Mouse (Mus musculus) 3T3-L1 (cell line): ENCODE measurements at regions not wholly inside any gene's neighbourhood (a gene's known extent, or its start where the extent isn't known, plus 50 kb on each side); places are given as distances from the start of the nearest gene placed in this dataset.
A peak's percentile ranks its signal among the peaks of the same experiment; 100 is the strongest.
"Not testable (repeated sequence)": the region's sequence is repeated elsewhere in the genome, so short reads cannot be mapped to it uniquely, and the experiment has no call there.

ENCODE experiments used
- DNase-seq: peaks from one replicate; pipeline ENCODE4 v3.0.0-alpha.2; 2015; ENCODE audit warnings: low read depth, low spot score

DNA sequence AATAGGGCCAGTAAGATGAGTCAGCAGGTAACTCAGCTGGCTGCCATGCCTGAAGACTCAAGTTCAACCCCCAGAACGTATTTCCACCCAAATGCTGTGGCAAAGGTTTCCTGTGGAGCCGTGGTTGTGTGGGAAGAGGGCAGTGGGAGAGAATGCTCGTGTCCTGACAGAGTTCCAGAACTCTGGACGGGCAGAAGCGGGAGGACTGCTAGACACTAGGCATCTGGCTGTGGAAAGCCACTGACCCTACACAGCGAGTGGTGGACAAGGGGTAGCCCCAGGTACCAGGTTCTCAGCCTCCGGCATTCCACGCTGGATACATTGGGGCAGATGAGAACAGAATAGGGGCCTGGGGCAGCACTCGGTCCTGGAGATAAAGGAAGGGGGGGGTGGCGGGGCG lies 69.6 kb upstream of the Acsl3 start:
- DNase-seq = peak; percentile 11

DNA sequence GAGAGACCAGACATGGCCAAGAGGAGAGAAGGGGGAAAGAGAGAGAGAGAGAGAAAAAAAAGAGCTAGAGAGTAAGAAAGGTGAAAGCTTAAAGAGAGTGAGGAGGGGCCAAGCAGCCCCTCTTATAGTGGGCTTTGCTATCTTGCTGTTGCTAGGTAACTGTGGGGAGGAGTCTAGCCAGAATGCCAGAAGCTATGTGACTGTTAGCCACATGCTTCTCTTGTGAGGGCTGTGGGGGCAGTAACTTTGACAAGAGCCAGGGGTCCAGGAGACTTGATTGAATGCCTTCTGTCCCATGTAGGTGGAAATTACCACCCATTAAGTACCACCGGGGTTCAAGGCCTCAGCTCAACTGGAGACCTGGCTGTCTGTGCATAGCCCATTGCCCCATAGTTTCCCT lies 69.0 kb upstream of the Acsl3 start:
- not testable (repeated sequence) for DNase-seq

DNA sequence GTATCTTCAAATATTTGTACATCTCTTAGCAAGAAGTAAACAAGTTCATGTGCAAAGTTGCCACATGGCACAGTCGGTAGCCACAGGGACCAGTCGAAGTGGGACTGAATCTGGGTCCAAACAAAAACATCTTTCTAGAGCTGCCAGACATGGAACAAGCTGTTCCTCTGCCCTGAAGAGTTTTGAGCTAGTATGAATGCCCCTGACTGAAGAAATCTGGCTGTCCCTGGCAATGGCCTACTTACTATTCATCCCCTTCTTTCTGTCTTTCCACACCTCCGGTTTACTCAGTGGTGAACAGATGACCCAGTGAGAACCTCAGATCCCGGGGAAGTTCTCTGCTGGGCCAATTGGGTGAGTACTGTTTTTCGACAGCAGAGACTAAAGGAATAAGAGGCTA lies 67.1 kb upstream of the Acsl3 start:
- DNase-seq = no peak

DNA sequence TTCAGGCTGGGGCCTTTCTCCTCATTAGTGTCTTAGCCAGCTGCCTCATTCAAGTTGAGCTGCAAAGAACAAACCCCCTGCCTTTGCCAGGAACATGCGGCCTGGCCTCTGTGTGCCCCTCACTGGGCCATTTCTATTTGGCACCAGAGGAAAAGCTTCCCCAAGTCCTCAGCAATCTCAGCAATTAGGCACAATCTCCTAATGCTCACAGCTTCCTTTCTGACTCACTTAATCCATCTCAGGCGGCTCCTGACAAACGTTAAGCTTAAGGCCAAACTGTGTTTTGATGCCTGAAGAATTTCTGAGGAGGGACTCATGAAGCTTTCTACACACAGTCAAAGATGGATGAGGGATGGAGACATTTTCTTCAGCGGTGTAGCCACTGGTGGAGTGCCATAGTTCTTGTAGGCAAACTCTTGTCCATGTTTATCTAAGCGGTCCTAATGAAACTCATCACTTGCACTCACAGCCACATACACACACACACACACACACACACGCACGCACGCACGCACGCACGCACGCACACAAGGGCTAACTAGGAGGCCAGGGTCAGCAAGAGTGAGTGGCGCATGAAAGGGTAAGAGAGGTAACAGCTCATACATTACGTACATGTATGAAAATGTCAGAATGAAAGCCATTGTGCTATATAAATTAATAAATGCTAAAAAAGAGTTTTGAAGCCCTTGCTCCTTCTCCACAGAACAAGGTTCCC lies 63.5 kb upstream of the Acsl3 start:
- DNase-seq = no peak

DNA sequence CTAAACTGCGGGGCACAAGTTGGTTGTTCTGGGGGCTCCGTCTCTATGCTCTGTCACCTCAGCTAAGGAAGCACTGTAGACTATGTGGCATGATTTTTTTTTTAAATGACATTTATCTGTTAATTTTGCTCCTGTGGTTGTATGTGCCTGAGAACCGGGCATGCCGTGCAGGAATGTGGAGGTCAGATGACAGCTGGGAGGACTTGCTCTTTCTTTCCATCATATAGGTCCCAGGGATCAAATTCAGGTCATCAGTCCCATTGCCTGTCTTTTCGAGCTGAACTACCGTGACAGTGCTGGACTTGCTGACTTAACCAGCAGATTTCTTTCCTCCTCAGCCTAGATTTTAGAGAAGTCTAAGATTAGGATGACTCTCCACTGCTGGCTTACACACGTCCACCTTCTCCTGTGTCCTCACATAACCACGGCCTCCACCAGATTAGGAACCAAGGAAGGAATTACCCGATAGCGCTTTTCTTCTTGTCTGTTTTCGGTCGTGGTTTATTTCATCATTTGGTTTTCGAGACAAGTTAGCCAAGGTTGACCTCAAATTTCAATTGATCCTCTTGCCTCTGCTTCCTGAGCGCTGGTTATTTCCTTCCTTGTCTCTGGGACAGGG lies 62.0 kb upstream of the Acsl3 start:
- no peak for DNase-seq

DNA sequence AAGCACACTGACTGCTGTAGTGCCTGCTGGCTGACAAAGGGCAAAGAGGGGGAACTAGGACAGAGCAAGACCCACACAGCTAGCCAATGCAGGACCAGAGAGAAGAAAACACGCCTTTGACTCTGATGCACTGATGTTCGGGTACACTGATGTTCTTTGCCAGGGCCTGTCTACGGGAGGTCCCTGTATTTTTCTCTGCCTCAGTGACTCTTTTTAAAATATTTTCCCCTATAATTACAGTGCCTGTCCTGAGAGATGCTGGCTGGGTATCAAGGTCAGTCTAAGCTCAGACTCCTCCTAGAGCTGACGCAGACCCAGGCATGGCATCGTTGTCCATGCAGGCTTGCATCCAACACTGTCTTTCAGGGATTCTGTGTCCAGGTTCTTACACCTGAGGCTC lies 59.1 kb upstream of the Acsl3 start:
- no peak for DNase-seq

DNA sequence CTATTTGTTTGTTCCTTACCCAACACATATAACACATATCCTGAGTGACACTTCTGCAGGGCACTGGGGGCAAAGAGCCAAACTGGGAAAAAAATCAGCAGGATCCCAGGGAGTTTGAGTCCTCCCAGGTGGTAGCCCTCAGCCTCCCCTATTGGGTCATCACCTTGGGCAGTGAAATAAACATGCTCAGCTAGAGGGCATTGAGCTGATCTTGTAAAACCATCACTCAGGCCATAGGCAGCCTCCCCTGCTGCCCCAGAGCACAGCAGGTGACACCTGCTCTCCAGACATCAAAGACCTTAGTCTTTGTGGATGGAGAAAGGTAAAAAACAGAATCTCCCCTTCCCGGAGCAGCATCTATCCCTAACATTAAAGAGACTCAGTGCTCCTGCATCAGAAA lies 57.0 kb upstream of the Acsl3 start:
- DNase-seq = no peak

DNA sequence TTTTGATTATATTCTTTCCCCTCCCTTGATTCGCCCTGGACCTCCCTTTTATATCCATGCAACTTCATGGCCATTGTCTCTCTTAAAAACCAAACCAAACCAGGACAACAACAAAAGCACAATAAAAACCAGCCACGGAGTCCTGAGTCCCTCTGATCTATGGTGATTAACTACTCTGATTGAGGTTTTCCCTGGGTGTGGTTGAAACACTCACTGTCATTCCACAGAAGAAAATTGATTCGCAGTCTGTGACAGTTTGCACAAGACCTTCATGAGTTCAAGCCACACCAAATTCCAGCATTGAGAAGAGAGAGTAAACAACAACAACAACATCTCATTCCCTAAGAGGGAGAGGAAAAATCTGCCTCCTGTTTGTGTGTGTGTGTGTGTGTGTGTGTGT lies 56.1 kb upstream of the Acsl3 start:
- no peak for DNase-seq

DNA sequence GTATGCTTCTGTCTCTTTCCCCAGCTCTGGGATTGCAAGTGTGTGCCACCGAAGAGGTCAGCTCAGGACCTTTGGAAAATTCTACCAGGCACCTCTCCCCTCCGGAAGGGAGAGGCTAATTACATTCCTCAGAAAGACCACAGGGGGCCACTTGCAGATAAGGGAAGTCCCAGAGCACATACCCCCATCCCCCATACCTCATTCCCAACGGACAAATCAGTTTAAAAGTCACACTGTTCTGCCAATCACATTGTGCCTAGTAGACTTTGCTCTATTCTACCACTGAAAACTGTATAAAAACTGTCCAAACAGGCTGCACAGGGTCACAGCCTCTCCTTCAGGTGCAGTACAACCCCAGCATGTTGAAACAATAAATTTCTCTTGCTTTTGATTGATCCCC lies 55.6 kb upstream of the Acsl3 start:
- no peak for DNase-seq

DNA sequence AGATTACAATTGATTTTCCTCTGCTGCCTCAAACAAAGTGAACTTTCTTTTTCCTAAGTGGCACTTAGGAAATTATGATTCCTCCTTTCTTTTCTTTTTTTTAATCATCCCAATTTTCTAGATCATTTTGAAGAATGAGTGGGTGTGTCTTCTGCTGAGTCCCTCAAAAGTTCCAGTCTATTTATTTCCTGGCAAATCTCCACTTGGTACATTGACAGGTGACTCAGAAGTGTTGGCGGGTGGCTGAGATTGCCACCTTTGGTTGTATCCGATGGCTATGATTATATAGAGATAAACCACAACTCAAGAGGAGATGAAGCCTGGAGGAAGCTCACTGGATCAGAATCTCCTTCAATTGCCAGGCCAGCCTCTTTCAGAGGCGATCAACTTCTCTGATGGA lies 54.7 kb upstream of the Acsl3 start:
- no peak for DNase-seq

DNA sequence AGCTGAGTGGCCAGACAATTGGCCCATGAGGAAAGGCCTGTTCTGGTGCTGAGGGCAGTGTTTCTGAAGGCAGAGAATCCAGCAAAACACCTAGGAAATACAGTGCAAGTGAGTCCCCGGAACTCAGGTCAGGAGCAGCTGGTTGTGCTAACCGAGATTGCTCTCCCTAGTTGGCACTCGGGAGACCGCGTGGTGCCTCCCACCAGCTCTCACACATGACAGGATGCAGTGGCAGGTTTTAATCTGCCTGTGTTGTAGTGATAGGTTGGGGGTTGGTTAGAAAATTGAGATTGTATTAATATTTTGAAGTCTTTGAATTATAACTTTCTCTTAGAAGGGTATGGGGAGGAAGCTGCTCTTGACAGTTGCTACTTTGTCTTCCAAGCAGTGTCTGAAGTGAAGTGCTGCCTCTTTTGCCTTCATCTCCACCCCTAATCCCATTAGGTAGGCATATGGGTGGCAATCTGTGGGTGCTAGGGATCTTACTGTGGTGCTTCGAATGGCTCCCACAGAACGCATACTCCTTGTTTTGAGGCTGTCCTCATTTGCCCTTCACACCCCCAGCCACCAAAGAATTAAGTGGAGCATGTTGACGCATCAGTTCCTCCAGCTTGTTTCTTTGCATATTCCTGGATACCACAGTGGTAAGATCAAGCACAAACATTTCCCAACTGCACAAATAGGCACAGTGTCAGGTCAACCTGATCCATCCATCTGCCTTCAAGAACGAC lies 52.6 kb upstream of the Acsl3 start:
- no peak for DNase-seq
